Mouse (Mus musculus) common myeloid progenitor, adult 5-6 weeks (primary cell): ENCODE results near the gene Exoc3l2. TPM values are rescaled to one million over a fixed set of nuclear protein-coding genes. Genes with fewer than 3 reads are reported as not detected.

ENCODE experiments used
- total RNA-seq: library from RNA; stranded (forward); fragments of 200-1000, 187-1606 nt; gene quantifications from 2 replicates; pipeline ENCODE4 v1.2.3, GENCODE M21; 2017

Gene Exoc3l2
- total RNA-seq, 1 experiment from 2014 or later: 4.2 TPM

Other genes starting within 250 kb of the Exoc3l2 start
- gene Opa3, start 235.0 kb upstream of the Exoc3l2 start, total RNA-seq: 22.4 and 24.0 TPM in 2 replicates
- gene Vasp, start 191.5 kb upstream of the Exoc3l2 start, total RNA-seq: 47.6 and 61.7 TPM in 2 replicates
- gene Ppm1n, start 183.3 kb upstream of the Exoc3l2 start, total RNA-seq: not detected in 2 replicates
- gene Rtn2, start 180.7 kb upstream of the Exoc3l2 start, total RNA-seq: 0.14 TPM in 1 of 2 replicates, not detected in the other
- gene Fosb, start 153.3 kb upstream of the Exoc3l2 start, total RNA-seq: 61.8 and 98.3 TPM in 2 replicates
- gene Ercc1, start 118.6 kb upstream of the Exoc3l2 start, total RNA-seq: 17.1 and 18.9 TPM in 2 replicates
- 23.2 and 27.6 TPM in 2 replicates for gene Cd3eap, start 103.8 kb upstream of the Exoc3l2 start, total RNA-seq
- 0.82 and 0.96 TPM in 2 replicates for gene Ppp1r13l, start 103.6 kb upstream of the Exoc3l2 start, total RNA-seq
- 25.8 and 30.3 TPM in 2 replicates for gene Ercc2, start 81.3 kb upstream of the Exoc3l2 start, total RNA-seq
- not detected in 2 replicates for gene Klc3, start 59.2 kb upstream of the Exoc3l2 start, total RNA-seq
- gene Ckm, start 58.6 kb upstream of the Exoc3l2 start, total RNA-seq: 1.5 and 3.6 TPM in 2 replicates
- gene Mark4, start 4.5 kb upstream of the Exoc3l2 start, total RNA-seq: 4.6 and 7.7 TPM in 2 replicates
- 2.6 and 2.8 TPM in 2 replicates for gene Bloc1s3, start 45.0 kb downstream of the Exoc3l2 start, total RNA-seq
- 33.6 and 43.7 TPM in 2 replicates for gene Trappc6a, start 45.1 kb downstream of the Exoc3l2 start, total RNA-seq
- 0.27 and 0.68 TPM in 2 replicates for gene Nkpd1, start 54.5 kb downstream of the Exoc3l2 start, total RNA-seq
- 10.5 and 14.9 TPM in 2 replicates for gene Ppp1r37, start 99.7 kb downstream of the Exoc3l2 start, total RNA-seq
- gene Zfp296, start 114.0 kb downstream of the Exoc3l2 start, total RNA-seq: 2.6 and 6.3 TPM in 2 replicates
- gene Gemin7, start 114.3 kb downstream of the Exoc3l2 start, total RNA-seq: 41.0 and 56.4 TPM in 2 replicates
- gene Clasrp, start 141.2 kb downstream of the Exoc3l2 start, total RNA-seq: 27.3 and 33.4 TPM in 2 replicates
- gene Relb, start 166.1 kb downstream of the Exoc3l2 start, total RNA-seq: 2.8 and 3.1 TPM in 2 replicates
- gene Clptm1, start 201.7 kb downstream of the Exoc3l2 start, total RNA-seq: 28.0 and 29.1 TPM in 2 replicates
- not detected in 2 replicates for gene Apoc2, start 214.6 kb downstream of the Exoc3l2 start, total RNA-seq
- not detected in 2 replicates for gene Gm44805, start 218.1 kb downstream of the Exoc3l2 start, total RNA-seq
- gene Apoc4, start 218.1 kb downstream of the Exoc3l2 start, total RNA-seq: not detected in 2 replicates
- gene Apoc1, start 229.3 kb downstream of the Exoc3l2 start, total RNA-seq: 7.3 TPM in 1 of 2 replicates, not detected in the other
- 659 and 679 TPM in 2 replicates for gene Apoe, start 235.9 kb downstream of the Exoc3l2 start, total RNA-seq